Mouse (Mus musculus) common myeloid progenitor, adult 5-6 weeks (primary cell): ENCODE data around the gene Cdr2l. TPM values are rescaled to one million over a fixed set of nuclear protein-coding genes. Genes with fewer than 3 reads are reported as not detected.
"Not testable (repeated sequence)": the region's sequence is repeated elsewhere in the genome, so short reads cannot be mapped to it uniquely, and the experiment has no call there.

Experiments
- ATAC-seq: replicated peaks from 2 replicates; pipeline ENCODE4 v1.8.0; 2016; ENCODE audit warnings: low read depth, mild to moderate bottlenecking, moderate TSS enrichment, inconsistent platforms; ENCODE audit not compliant: poor library complexity, severe bottlenecking
- total RNA-seq: library from RNA; stranded (forward); fragments of 200-1000, 187-1606 nt; gene quantifications from 2 replicates; pipeline ENCODE4 v1.2.3, GENCODE M21; 2017

Gene Cdr2l
- total RNA-seq, 1 experiment from 2014 or later: 0.18 TPM

GRCm38 (mm10) chr11:115367395-115367944, 14.2 kb upstream of the Cdr2l start, which contains the start of gene Hid1:
TSS of gene Hid1 (minus strand) at chr11:115367756.
- peak; percentile 78 for ATAC-seq

GRCm38 (mm10) chr11:115370368-115370767, 11.3 kb upstream of the Cdr2l start:
- no peak for ATAC-seq

- ATAC-seq: no peak
Measured at GRCm38 (mm10) chr11:115371354-115371753, 10.4 kb upstream of the Cdr2l start.

- no peak for ATAC-seq
Measured at GRCm38 (mm10) chr11:115372015-115372414, 9.7 kb upstream of the Cdr2l start.

GRCm38 (mm10) chr11:115372737-115373136, 9.0 kb upstream of the Cdr2l start:
- no peak for ATAC-seq

- peak; percentile 66 for ATAC-seq
Measured at GRCm38 (mm10) chr11:115373805-115374694, 7.7 kb upstream of the Cdr2l start.

- ATAC-seq: no peak
Measured at GRCm38 (mm10) chr11:115374695-115375425, 6.9 kb upstream of the Cdr2l start.

GRCm38 (mm10) chr11:115376722-115377121, 5.0 kb upstream of the Cdr2l start:
- no peak for ATAC-seq

GRCm38 (mm10) chr11:115377254-115377653, 4.5 kb upstream of the Cdr2l start:
- no peak for ATAC-seq

- no peak for ATAC-seq
Measured at GRCm38 (mm10) chr11:115377854-115378253, 3.9 kb upstream of the Cdr2l start.

- ATAC-seq: no peak
Measured at GRCm38 (mm10) chr11:115381276-115381675, 440 bp upstream of the Cdr2l start.

GRCm38 (mm10) chr11:115382891-115383290, 1.2 kb downstream of the Cdr2l start:
- ATAC-seq: no peak

- no peak for ATAC-seq
Measured at GRCm38 (mm10) chr11:115383701-115384474, 2.2 kb downstream of the Cdr2l start.

- ATAC-seq: no peak
Measured at GRCm38 (mm10) chr11:115384587-115384986, 2.9 kb downstream of the Cdr2l start.

- ATAC-seq: not testable (repeated sequence)
Measured at GRCm38 (mm10) chr11:115386859-115387258, 5.1 kb downstream of the Cdr2l start.

- no peak for ATAC-seq
Measured at GRCm38 (mm10) chr11:115391358-115391757, 9.6 kb downstream of the Cdr2l start.

GRCm38 (mm10) chr11:115393721-115394325, 12.1 kb downstream of the Cdr2l start:
- no peak for ATAC-seq

GRCm38 (mm10) chr11:115398085-115398484, 16.4 kb downstream of the Cdr2l start:
- 0 out of 2 replicates have a peak, but pooled peaks have one; percentile 42 for ATAC-seq

GRCm38 (mm10) chr11:115400126-115400525, 18.4 kb downstream of the Cdr2l start:
- no peak for ATAC-seq
